Mouse (Mus musculus) stomach, postnatal 0 days (tissue): ENCODE data around the gene Teddm3.
"Not testable (repeated sequence)": the region's sequence is repeated elsewhere in the genome, so short reads cannot be mapped to it uniquely, and the experiment has no call there.

Experiments used
- CTCF ChIP-seq: IDR thresholded peaks from 2 replicates; pipeline ENCODE4 v1.5.1; 2016; ENCODE audit warnings: antibody characterized with exemption, low read depth, mild to moderate bottlenecking, moderate library complexity
- EP300 ChIP-seq: optimal IDR thresholded peaks from 2 replicates; pipeline ENCODE3; 2016; ENCODE audit warnings: antibody characterized with exemption

- TF ChIP-seq CTCF, EP300: not testable (repeated sequence)
These were observed 9.6 kb upstream of the Teddm3 start for GRCm38 (mm10) chr16:21163423-21163822.
